Mouse (Mus musculus): ENCODE measurements around the gene Igll1.

GRCm38 (mm10) chr16:16863978-16864377 lies at the start of gene Igll1:
- TF ChIP-seq CTCF (IDR thresholded peaks at IDR 0.05; ENCODE audit: extremely low read depth, insufficient read depth, insufficient read length, insufficient replicate concordance) (no peak), POLR2A (IDR thresholded peaks at IDR 0.05; ENCODE audit: low read depth, low read length) (no peak)

Data from spleen, adult 2 months (tissue).